Mouse (Mus musculus) testis, postnatal 10 days (tissue): ENCODE data around the gene Cfdp1.

Experiments used
- DNase-seq: peaks from one replicate; pipeline ENCODE4 v3.0.0; 2021; ENCODE audit warnings: low spot score

Cfdp1 gene

DNA sequence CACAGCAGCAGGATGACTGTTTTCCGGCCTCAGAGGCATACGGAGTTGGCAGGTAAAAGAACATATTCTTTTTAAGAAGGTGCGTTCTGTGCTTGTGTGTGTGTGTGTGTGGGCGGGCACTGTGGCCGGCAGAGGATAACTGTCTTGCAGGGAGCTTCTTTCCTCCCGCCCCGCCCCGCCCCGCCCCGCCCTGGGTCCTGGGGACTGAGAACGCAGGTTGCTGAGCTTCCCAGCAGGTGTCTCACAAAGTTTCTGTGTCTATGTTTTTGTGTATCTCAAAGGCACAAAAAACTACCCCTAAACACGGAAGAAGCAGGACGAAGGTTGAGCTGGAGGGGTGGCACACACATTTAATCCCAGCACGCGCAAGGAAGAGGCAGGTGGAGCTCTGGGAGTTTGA lies 84.8 kb downstream of the Cfdp1 start:
- no peak for DNase-seq

DNA sequence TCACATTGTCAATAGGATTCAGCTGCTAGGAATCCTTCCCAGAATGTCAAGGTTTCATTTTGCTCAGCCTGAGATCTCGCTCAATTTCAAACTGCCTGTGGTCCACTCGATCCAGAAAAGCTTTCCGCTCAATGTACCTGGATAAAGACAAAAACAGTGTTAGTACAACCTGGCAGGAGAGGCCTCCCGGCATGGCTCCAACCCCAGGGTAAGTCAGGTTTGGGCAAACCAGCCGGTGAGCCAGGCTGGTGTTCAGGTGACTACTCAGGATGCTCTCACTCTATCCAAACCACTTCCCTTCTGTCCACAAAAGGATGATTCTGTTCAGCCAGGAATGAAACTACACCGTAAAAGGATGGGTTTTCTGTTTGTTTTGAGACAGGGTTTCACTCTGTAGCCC lies 85.4 kb downstream of the Cfdp1 start:
- no peak for DNase-seq

DNA sequence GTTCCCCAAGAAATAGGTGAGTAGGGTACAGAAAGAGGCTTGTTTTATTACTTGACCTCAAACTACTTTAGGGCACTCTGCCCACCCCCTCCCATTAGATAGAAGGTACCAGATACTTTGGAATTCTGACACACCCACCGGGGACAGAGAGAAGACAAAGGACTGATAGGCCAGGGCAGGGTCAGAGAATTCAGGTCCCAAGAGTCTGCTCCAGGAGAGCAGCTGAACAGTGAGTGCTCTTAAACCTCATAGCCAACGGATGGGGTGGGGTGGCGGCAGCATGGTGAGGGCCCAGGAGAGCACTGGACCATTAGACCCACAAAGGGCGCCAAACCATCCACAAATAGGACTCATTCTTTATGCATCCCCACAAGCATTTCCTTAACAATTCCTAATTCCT lies 88.5 kb downstream of the Cfdp1 start:
- DNase-seq = no peak

DNA sequence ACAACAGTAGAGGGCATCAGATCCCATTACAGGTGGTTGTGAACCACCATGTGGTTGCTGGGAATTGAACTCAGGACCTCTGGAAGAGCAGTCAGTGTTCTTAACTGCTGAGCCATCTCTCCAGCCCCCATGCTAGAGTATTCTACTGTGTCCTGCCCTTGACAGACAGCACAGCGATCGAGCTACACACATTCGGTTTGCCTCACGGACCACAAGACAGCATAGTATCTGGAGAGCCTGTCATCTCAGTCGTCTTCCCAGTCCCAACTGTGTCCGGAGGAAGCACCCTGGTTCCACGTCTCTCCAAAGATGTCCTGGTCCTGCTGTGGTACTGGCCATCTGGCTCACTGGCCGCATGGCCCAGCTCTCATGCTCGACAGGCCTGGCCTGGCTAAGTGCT lies 89.0 kb downstream of the Cfdp1 start:
- no peak for DNase-seq

DNA sequence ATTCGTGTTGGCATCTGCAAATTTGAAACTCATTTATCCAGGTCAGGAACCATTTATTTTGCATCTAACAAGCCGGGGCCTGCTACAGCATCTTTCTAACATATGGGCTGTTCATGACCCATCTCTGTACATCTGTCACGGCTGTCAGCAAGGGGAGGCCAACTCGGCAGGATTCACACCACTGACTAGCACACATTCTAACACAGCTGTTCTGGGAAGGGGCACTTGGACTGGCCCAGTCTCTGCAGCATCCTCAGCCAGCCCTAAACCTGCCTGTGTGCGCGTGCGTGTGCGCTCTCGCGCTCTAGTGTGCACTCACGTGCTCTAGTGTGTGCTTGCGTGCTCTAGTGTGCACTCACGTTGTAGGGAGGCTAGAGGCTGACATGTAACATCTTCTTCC lies 93.4 kb downstream of the Cfdp1 start:
- DNase-seq = no peak

DNA sequence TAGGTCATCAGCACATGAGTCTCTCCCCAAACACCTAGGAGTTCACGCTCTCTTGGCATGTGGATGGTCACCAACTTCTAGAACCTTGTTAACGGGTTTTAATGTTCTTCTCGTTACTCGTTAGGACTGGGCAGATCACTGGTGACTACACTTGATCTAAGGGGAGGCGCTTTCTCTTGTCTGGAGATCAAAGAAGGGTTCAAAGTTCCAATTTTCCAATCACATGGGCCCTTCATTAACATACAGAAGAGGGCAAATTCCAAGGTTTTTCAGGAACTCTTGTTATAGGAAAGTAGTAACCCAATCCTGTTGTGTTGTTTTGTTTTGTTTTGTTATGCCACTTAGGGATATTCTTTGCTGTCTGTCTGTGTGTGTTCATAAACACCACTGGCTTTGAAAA lies 95.3 kb downstream of the Cfdp1 start:
- DNase-seq = no peak

DNA sequence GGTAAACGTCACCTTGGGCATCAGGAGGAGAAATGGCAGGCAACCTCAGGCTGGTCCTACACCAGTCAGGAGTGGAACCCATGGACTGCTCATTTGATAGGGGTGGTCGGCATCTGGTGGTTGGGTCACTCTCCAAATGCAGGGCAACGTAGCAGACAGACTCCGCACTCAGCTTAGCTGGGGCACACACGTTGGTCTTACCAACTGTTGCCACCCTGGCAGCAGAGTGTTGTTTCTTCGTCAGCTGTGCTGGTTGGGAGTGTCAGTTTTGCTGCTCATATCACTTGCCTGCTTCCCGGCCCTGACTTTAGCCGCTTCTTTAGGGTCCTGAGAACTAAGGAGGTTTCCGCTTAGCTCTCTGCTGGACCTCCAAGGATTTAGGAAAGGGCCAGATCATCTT lies 96.5 kb downstream of the Cfdp1 start:
- DNase-seq = no peak

DNA sequence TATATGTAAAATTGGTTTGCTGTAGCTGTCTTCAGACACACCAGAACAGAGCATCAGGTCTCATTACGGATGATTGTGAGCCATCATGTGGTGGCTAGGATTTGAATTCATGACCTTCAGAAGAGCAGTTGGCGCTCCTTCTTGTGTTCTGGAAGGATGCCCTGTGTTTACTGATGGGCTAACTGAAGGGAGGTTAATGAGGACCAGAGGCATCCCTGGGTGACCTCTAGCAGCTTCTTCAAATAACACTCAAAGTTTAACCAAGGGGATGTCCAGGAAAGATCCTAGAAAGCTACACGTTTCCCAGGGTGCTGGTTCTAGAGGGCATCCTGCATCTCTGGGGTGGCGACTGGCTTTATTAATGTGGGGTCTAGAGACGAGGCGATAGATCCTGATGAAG lies 99.4 kb downstream of the Cfdp1 start:
- DNase-seq = no peak

DNA sequence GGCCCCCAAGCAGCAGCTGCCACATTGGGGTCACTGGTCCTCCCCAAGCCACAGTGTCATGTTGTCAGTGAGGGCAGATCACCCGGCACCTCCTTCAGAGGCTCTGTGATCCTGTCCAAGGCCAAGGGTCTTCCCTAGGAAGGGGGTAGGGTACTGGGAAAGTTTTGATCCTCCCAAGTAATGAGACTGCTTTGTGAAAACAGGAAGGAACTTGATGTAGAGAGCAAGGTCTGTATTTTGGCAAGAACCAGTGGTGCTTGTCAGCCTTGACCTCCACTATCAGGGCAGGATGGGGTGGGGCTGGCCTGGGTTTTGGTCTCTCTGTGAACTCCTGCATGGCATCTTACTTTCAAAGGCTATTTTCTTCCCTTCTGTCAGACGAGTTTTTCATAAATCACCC lies 100.0 kb downstream of the Cfdp1 start:
- peak; percentile 56 for DNase-seq

DNA sequence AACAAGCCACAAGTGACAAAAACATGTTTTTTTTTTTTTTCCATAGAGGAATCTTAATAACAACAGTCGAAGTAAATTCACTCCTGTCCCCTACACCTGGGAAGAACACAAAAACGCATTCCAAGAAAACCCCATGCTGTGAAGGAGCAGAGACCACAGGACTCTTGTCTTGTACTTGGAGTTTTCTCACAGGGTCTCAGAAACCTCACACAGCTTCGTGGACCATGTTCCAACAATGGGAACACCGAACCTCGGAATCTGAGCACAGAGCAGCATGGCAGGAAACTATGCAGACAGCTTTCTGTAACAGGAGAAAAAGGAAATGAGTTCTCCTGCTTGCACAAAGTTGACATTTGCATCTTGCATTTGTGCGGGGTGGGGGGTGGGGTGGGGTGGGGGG lies 105.3 kb downstream of the Cfdp1 start:
- DNase-seq = no peak

DNA sequence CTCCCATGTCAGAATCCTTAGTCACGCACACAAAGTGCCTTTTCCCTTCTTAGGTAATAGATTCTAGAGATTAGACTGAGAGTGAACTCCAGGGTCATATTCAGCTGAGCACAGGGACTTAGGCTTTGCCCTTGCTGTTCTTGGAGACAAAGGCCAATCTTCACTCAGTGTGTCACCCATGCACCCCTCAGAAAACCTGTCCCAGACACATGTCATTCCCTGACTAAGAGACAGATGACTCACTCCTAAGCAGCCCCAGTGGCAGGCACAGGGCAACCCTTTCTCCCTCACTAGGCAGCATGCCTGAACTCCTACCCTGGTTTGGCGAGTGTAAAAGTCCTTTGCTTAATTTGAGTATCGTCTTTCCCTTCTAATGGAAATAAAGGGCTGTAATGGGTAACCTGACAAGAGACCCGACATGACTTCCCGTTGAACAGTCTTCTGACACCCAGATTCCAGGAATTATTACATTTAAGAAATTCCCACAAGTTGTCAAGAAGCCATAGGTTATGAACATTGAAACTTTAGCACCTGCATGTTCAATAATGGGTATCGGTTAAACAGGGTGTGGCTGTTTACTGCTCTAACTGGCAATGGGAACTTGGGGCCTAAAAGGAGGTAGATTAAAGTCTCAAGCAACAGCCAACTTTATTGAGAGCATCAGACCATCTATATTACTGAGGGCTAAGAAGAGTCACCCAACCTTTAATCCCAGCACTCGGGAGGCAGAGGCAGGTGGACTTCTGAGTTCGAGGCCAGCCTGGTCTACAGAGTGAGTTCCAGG lies 106.0 kb downstream of the Cfdp1 start:
- no peak for DNase-seq

DNA sequence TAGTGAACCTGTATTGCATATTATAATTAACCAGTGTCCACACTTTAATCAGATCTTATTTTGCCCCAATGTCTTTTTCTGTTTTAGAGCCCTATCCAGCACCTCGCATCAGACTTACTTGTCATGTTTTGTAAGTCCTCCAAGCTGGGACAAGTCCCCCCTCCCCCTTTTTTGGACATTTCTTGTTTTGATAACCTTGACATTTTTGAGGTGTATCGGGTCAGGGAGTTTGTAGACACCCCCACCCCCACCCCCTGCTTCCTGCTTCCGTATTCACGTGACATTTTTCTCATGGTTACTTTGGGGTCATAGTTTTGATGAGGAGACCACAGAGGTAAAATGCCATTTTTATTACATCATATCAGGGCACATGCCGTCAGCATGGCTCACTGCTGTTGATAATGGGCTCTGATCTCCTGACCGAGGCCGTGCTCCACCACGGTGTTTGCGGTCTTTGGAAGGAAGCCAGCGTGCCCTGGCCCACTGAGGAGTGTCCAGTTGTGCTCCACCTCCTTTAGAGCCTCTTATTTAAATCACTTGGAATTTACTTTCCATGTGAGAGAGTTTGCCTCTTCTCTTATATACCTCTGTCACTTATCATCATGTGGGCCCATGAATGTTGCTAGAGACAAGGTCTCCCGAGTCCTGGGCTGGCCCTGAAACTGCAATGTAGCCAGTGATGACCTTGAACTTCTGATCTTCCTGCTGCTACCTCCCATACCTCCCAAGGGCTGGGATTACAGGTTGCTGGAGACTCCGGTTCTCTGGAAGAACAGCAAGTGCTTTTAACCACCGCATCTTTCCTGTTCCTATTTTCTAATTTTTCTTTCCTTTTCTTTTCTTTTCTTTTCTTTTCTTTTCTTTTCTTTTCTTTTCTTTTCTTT lies 107.3 kb downstream of the Cfdp1 start:
- DNase-seq = peak; percentile 73

DNA sequence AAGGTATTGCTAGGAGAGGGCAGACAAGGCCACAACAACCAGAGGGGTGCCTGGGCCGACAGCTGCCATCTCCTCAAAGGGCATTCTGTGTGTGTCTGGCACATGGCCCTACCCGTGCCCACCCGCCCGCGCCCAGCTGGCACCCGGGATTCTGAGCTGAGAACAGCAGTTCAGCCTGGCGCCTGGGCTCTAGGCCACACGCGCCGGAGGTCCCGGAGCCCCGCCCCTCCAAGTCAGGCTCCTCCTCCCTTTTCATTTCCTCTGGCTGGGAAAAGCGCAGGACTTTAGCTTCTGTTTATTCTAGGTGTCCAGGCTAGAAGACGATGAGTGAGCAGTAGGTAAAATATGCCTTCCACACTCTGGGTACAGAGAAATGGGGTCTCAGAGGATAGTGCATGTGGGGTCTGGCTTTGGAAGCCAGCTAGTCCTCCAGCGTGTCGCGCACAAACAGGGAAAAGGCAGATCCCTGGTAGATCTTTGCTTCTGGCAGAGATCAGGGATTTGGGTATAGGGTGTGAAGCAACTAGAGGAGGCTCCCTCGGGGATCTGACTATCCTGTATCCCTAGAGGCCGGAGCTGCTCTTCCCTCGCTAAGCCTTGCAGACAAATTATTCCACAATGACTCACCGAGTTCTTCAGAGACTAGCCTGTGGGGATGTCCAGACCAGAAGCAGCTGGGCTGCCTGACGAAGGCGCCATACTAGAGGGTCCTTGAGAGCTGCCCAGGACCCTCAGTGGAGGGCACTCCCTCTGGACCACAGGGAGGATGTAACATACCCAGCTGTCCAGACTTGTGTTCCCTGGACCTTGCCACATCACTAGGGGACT lies 108.3 kb downstream of the Cfdp1 start:
- DNase-seq = peak; percentile 89

DNA sequence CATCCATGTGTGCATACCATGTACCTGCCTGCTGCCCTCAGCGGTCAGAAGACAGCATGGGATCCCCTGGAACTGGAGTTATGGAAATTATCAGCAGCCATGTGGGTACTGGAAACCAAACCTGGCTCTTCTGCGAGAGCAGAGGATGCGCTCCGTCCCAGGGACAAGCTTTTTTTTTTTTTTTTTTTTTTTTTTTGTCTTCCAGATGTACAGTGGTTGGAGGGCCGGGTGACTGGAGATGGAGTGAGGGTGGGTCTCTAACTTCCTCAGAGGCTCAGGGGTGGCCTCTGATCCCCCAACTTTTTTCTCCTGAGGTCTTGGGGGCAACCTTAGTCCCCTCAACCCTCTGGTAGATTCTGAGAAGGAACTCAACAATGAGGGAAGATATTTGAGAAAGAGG lies 109.0 kb downstream of the Cfdp1 start:
- peak; percentile 35 for DNase-seq

DNA sequence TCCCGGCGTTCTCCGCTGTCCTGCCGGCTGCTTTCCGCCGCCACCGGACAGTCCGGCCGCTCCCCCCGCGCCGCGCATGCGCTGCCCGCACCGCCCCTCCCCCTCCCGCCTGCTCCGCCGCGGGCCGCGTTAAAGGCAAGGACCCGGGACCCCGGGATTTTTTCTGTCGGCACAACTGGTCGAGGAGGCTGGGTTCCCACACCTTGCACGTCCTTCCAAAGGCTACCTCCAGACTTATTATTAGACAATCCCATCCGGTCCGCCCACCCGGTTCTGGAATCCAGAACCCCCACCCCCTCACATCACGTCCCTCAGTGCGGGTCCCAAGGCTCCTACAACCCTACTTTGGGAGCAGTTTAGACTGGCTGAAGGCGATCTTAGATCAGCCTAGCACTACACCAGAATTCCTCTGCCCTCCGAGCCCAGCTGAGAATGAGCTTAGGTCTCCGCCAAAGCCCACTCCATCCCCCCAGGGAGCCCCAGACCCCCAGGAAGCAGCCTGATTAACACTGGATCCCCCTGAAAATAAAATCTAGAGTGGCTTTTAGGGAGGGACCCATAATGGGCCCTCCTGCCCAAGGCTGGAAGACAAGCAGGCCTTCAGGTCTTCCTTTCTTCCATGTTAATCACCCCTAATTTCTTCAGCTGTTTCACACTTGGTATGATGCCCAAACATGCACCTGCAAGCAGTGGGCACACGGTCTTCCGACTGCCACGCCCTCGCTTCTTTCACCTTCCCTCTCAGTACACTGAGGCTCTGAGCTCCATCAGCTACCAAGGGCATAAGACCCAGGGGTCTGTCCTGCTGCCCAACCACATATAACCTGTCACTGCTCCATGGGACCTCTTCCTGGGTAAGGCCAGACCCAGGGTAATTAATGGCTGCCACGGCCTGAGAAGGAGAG lies 110.0 kb downstream of the Cfdp1 start, which contains the start of gene Bcar1:
Gene Bcar1, minus strand, starts transcription at position 18 of the 905 bp plus-strand sequence.
- DNase-seq = peak; percentile 94

DNA sequence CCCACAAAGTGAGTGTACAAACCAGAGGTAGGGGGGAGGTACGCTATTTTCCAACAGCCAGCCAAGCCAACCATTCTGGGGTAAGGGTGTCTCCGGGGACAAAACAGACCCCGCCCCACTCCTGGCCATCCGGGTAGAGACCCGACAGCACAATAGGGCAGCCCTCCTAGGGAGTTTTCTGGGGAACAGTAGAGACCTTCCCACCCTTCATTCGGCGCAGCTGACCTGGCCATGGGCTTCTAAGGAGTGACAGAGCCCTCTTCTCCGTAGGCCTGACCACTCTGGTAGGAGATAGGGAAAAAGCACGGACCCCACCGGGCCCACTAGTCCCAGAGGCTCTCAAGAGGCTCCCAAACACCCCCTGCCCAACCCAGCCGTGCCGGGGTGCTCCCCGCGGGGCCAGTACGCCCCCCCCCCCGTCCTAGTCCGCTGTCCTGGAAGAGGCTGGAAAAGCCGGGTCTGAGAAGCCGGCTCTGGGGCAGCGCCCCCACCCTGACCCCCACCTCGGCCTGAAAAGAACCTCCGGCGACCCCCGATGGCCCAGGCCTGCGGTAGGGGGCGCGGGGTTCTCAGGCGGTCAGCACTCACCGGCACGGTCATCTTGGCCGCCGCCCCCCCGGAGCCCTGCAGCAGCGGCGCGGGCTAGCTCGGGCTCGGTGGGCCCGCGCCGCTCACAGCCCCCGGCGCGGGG lies 110.8 kb downstream of the Cfdp1 start:
- DNase-seq = peak; percentile 63

DNA sequence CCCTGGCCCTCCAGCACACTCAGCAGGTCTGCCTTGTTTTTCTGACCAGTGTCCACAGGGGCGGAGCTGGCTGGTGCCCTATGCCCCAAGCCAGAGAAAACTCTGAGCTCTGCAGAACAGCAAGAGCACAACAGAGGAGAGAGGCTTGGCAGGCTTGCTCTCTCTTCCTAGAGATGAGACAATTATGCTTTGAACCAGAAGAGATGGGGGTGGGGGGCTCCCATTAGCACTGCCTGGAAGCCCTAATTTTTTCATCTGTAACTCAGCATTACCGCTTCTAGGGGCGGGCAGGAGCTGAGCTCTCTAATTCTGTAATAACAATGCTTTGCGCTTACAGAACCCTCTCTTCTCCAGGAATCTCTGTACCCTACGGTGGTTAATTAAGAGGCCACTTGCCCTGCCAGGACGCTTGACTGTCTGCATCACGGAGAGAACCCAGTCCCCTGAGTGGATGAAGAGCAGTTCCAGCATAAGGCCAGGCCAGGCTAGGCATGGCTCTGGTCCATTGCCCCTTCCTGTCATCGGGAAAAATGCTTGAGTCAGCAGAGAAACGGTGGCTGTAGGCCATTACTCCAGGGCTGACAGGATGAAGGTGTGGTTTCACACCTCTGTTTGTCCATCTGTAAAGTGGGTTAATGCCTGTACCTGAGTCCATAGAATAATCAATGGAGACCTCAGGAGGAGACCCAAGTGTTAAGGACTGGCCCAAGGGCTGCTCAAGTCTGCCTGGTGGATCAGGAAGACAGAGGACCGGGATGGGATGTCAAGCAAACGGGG lies 111.6 kb downstream of the Cfdp1 start:
- DNase-seq = peak; percentile 52

DNA sequence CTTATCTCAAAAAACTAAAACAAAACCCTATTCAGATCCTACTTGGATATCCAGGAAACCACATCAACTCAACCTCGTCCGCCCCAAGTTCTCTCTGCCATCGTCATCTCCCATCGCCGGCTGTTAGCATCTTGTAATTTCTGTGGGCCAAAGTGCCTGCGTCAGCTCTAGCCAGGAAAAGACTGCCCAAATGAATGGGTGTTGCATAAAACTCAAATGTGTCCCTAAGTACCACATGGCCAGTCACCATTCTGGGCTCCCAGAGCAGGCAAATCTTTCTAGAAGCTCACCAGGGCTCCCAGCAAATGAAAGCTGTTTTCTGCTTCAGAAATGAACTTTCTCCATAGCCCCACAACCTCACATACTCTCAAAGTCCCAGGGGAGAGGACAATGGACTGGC lies 112.5 kb downstream of the Cfdp1 start:
- peak; percentile 40 for DNase-seq

DNA sequence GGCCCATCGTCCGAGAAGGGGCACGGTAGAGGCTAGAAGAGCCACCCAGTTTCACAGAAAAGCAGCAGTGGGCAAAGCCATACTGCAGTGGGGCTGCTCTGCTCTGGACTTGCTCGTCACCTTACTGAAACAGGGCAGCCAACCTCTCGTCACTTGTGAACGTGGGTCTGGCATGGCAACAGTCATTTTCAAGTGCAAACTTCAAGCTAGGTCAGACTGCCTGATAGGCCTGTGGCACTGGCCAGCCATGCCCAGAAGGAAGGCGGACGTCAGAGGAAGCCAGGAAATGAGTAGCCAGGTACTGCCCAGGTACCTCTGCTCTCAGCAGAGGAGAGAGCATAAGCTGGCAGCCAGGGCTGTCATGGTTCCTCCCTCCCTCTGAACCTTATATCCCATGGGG lies 113.1 kb downstream of the Cfdp1 start:
- peak; percentile 38 for DNase-seq

DNA sequence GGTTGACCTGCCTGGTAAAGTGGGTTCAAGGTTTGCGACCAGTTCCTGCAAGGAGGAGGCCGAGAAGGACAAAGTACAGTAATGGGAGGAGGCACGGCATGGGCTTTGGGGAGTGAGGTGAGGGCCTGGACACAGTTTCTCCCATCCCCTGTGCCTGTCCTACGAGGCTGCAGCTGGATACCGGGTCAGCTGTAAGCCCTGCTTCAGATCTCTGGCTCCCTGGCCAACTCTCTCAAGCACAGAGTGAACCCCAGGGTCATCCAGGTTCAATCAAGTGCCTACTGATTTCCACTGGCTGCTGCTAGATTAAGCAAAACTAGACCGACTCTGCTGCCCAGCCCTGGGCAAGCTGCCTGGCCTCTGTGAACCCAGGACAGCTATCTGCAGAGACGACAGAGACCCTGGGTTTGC lies 113.8 kb downstream of the Cfdp1 start:
- peak; percentile 47 for DNase-seq
